In genomic region chr1:46853317-46854035, GRCm38 (mm10) we compare ENCODE assay signal across 8 mouse cellular contexts. TPM values are rescaled to one million over a fixed set of nuclear protein-coding genes. Genes with fewer than 3 reads are reported as not detected.
DNase-seq lines count a peak whose midpoint lies in the region; ATAC-seq and TF ChIP-seq lines count a peak whose summit lies in the region.

No protein-coding gene starts in this region.

- H3K9me3 ChIP-seq in forebrain, embryonic 11.5 days (ENCODE audit: control insufficient read depth, low read length) = no peaks in the 10 kb centered on the region
- H3K9me3 ChIP-seq in heart, postnatal 0 days (replicated peaks; ENCODE audit: control insufficient read depth, low read length) = no peaks in the 10 kb centered on the region
- H3K9me3 ChIP-seq in liver, embryonic 16.5 days (replicated peaks; ENCODE audit: control insufficient read depth, low read length) = no peaks in the 10 kb centered on the region
- no peaks in the 10 kb centered on the region for H3K9me3 ChIP-seq in neural tube, embryonic 13.5 days

- H3K4me3 ChIP-seq in forebrain, embryonic 11.5 days (ENCODE audit: low read depth, low read length) = peak overlapping the region; percentile 91
- peak overlapping the region; percentile 99 for H3K4me3 ChIP-seq in heart, postnatal 0 days (ENCODE audit: low read depth, low read length)
- peak overlapping the region; percentile 88 for H3K4me3 ChIP-seq in liver, embryonic 16.5 days (ENCODE audit: low read depth, low read length)
- H3K4me3 ChIP-seq in neural tube, embryonic 13.5 days = peak overlapping the region; percentile 89
- peak overlapping the region; percentile 96 for H3K4me3 ChIP-seq in testis, adult 2 months (ENCODE audit: control insufficient read depth, low read depth, low read length)

- peak overlapping the region; percentile 95 for H3K27ac ChIP-seq in forebrain, embryonic 11.5 days (ENCODE audit: low read depth, low read length)
- peak overlapping the region; percentile 100 for H3K27ac ChIP-seq in heart, postnatal 0 days (ENCODE audit: low read depth)
- peak overlapping the region; percentile 93 for H3K27ac ChIP-seq in liver, embryonic 16.5 days (ENCODE audit: low read length)
- H3K27ac ChIP-seq in neural tube, embryonic 13.5 days (replicated peaks) = peak overlapping the region; percentile 100
- peak overlapping the region; percentile 99 for H3K27ac ChIP-seq in testis, adult 2 months (ENCODE audit: control insufficient read depth, insufficient read depth, low read depth, low read length)

- ATAC-seq in forebrain, embryonic 11.5 days (replicated peaks; ENCODE audit: low FRiP score) = peak; percentile 95
- peak; percentile 93 for ATAC-seq in heart, postnatal 0 days (ENCODE audit: insufficient read depth, low read depth)
- ATAC-seq in liver, embryonic 16.5 days (ENCODE audit: low read depth) = peak; percentile 93
- peak; percentile 96 for ATAC-seq in neural tube, embryonic 13.5 days (ENCODE audit: low read depth)

- H3K4me2 ChIP-seq in forebrain, embryonic 11.5 days (ENCODE audit: low read depth, low read length, severe bottlenecking) = peak overlapping the region; percentile 58
- H3K4me2 ChIP-seq in heart, postnatal 0 days (ENCODE audit: low read depth, low read length) = peak overlapping the region; percentile 91
- H3K4me2 ChIP-seq in liver, embryonic 16.5 days (ENCODE audit: low read depth, low read length) = peak overlapping the region; percentile 90
- H3K4me2 ChIP-seq in neural tube, embryonic 13.5 days = peak overlapping the region; percentile 84

- peak overlapping the region; percentile 98 for H3K9ac ChIP-seq in forebrain, embryonic 11.5 days (ENCODE audit: low read length)
- peak overlapping the region; percentile 99 for H3K9ac ChIP-seq in heart, postnatal 0 days (replicated peaks; ENCODE audit: low read depth, low read length)
- peak overlapping the region; percentile 92 for H3K9ac ChIP-seq in liver, embryonic 16.5 days (ENCODE audit: low read depth, low read length)
- peak overlapping the region; percentile 99 for H3K9ac ChIP-seq in neural tube, embryonic 13.5 days

- H3K36me3 ChIP-seq in forebrain, embryonic 11.5 days (ENCODE audit: control insufficient read depth, insufficient read depth, low read length) = no peaks in the 10 kb centered on the region
- no peaks in the 10 kb centered on the region for H3K36me3 ChIP-seq in heart, postnatal 0 days (replicated peaks; ENCODE audit: control insufficient read depth, insufficient read depth, low read length)
- H3K36me3 ChIP-seq in liver, embryonic 16.5 days (ENCODE audit: control insufficient read depth, insufficient read depth) = no peaks in the 10 kb centered on the region
- H3K36me3 ChIP-seq in neural tube, embryonic 13.5 days = no peaks in the 10 kb centered on the region
- H3K36me3 ChIP-seq in testis, adult 2 months (ENCODE audit: control insufficient read depth, insufficient read depth, low read length) = no peaks in the 10 kb centered on the region

- TF ChIP-seq POLR2A in testis, adult 2 months (IDR thresholded peaks at IDR 0.05; ENCODE audit: control insufficient read depth, low read depth, low read length) = peak; percentile 92

- H3K4me1 ChIP-seq in forebrain, embryonic 11.5 days (replicated peaks; ENCODE audit: control insufficient read depth, insufficient read depth, low read length) = peaks cover 2% of the 10 kb centered on the region; the same call in 1 of the 2 replicates
- peaks cover 13% of the 10 kb centered on the region; the same call in 1 of the 2 replicates for H3K4me1 ChIP-seq in heart, postnatal 0 days (ENCODE audit: control insufficient read depth, insufficient read depth)
- H3K4me1 ChIP-seq in liver, embryonic 16.5 days (ENCODE audit: control insufficient read depth, low read depth, low read length) = peaks cover 5% of the 10 kb centered on the region; the same call in 1 of the 2 replicates
- peaks cover 36% of the 10 kb centered on the region for H3K4me1 ChIP-seq in neural tube, embryonic 13.5 days (replicated peaks)
- H3K4me1 ChIP-seq in testis, adult 2 months (ENCODE audit: control insufficient read depth, insufficient read depth, low read length) = no peaks in the 10 kb centered on the region; the same call in 1 of the 2 replicates

- no peaks in the 10 kb centered on the region for H3K27me3 ChIP-seq in forebrain, embryonic 11.5 days (ENCODE audit: control insufficient read depth, insufficient read depth, low read length)
- no peaks in the 10 kb centered on the region for H3K27me3 ChIP-seq in heart, postnatal 0 days (ENCODE audit: control insufficient read depth, insufficient read depth, low read length)
- H3K27me3 ChIP-seq in liver, embryonic 16.5 days (ENCODE audit: control insufficient read depth, insufficient read depth, low read depth, low read length) = no peaks in the 10 kb centered on the region
- no peaks in the 10 kb centered on the region for H3K27me3 ChIP-seq in neural tube, embryonic 13.5 days
- no peaks in the 10 kb centered on the region for H3K27me3 ChIP-seq in testis, adult 2 months (ENCODE audit: control insufficient read depth, insufficient read depth, low read length)

- WGBS in forebrain, embryonic 11.5 days = under 1% methylated on average over 85 of the region's 86 CpGs
- WGBS in heart, postnatal 0 days = under 1% methylated on average over 85 of the region's 86 CpGs
- under 1% methylated on average over 82 of the region's 86 CpGs for WGBS in liver, embryonic 16.5 days (ENCODE audit: insufficient replicate concordance)
- under 1% methylated on average over 86 of the region's 86 CpGs for WGBS in neural tube, embryonic 13.5 days

- peak; percentile 15; the same call in 1 of the 2 replicates for TF ChIP-seq CTCF in heart, postnatal 0 days (IDR thresholded peaks at IDR 0.05; ENCODE audit: low read depth)
- TF ChIP-seq CTCF in testis, adult 2 months (IDR thresholded peaks at IDR 0.05; ENCODE audit: control insufficient read depth, insufficient read depth, insufficient replicate concordance, low read depth, low read length) = no peak

- 0 out of 2 replicates have a peak, but pooled peaks have one; percentile 46 for TF ChIP-seq EP300 in heart, postnatal 0 days (IDR thresholded peaks at IDR 0.05; ENCODE audit: low read depth)

- peak; percentile 97 to 99 for DNase-seq in CD8-positive naive resting alpha-beta T cell, adult 2 months (ENCODE audit: low read depth in 2 of 2, low spot score in 2 of 2)
- peak; percentile 89 for DNase-seq in c-Kit-positive CD71-negative TER-119-negative erythroid progenitor cells, embryonic 14.5 days (ENCODE audit: low read depth)
- DNase-seq in forebrain, embryonic 11.5 days (ENCODE audit: low spot score) = peak; percentile 97
- peak; percentile 97 for DNase-seq in heart, postnatal 0 days (ENCODE audit: low spot score)
- peak; percentile 98 for DNase-seq in kidney, postnatal 4 days

RNA-seq across cellular contexts. Expression of gene Slc39a10, which starts 39.2 kb away (rescaled TPM):
- 76.5 and 78.4 TPM in 2 replicates for polyA plus RNA-seq in forebrain, embryonic 11.5 days (2014; fragmentation: Nextera tagmentation; extraction: Ambion mirVana)
- 13.8 and 29.7 TPM in 2 replicates for total RNA-seq in heart, postnatal 0 days (2014; rRNA removed; ENCODE audit: low replicate concordance)
- 8.4 and 8.7 TPM in 2 replicates for polyA plus RNA-seq in heart, postnatal 0 days (2015; fragmentation: Nextera tagmentation; extraction: Ambion mirVana)
- 2.4 and 2.7 TPM in 2 replicates for polyA plus RNA-seq in liver, embryonic 16.5 days (2015; fragmentation: Nextera tagmentation; extraction: Ambion mirVana)
- 61.0 and 62.5 TPM in 2 replicates for polyA plus RNA-seq in neural tube, embryonic 13.5 days (2015; fragmentation: Nextera tagmentation; extraction: Ambion mirVana)
- 23.1 and 25.8 TPM in 2 replicates for polyA plus RNA-seq in testis, adult 2 months (2012; rRNA removed)

Comparison
In these comparisons a context has a peak if more than half of its experiments do, and no peak if none do; other contexts are left out.
1. Peak in every context shown above with its lines: DNase-seq, ATAC-seq, H3K4me3 ChIP-seq and H3K27ac ChIP-seq.